Comparison of ENCODE assay signal across 8 mouse cellular contexts in the genomic region with DNA sequence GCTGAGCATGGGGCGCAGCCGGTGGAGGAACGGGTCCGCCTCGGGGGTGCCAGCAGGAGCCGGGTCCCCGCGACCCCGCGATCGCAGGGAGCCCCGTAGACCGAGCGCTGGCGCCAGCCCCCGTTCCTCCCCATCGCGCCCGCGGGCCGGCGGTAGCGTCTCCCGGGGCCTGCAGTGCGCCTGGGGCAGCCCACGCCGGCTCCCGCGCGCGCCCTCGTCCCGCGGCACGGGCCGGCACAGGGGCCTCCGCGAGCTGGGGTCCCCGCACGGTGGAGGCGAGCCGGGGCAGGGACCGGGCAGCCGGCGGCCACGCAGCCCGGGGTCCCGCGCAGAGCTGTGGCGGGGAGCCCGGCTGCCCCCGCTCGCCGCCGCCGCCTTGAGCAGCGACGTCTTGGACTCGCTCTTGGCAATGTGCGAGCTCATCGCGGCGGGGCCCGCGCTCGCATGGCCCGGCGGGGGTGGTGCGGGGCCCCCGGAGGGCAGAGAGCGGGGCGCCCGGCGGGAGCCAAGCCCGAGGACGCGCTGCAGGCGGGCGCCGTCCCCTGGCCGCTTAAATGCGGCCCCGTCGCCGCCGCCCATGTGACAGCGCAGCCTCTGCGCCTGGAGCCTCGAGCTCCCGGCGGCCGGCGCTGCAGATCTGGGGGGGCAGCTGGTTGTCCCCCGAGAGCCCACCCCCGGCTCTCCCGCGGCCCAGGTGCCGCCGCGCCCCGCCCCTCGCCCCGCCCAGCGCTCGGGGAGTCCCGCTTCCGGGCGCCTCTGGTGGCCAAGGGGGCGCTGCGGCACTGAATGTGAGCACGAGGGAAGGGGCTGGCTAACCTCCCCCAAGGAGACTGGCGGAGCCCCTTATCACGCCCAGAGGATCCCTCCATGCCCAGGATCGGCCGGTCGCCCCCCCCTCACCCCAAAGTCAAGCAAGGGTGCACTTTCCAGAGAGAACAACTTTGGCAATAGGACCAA. TPM values are rescaled to one million over a fixed set of nuclear protein-coding genes. Genes with fewer than 3 reads are reported as not detected.
A peak's percentile ranks its signal among the peaks of the same experiment; 100 is the strongest.
DNase-seq lines count a peak whose midpoint lies in the region; ATAC-seq lines count a peak whose summit lies in the region.

Gene Cabp1 (minus strand): TSS at position 713 of the 957 bp plus-strand sequence.

- under 1% methylated on average over 87 of the region's 116 CpGs for WGBS in heart, embryonic 13.5 days
- WGBS in neural tube, embryonic 15.5 days, result under 1% methylated on average over 95 of the region's 116 CpGs

- H3K4me1 ChIP-seq in heart, embryonic 13.5 days, result peaks cover 23% of the 10 kb centered on the region
- peaks cover 42% of the 10 kb centered on the region for H3K4me1 ChIP-seq in neural tube, embryonic 15.5 days

- ATAC-seq in heart, embryonic 13.5 days (ENCODE audit: extremely low read depth, insufficient number of reproducible peaks, low FRiP score, low TSS enrichment), result no peak
- peak; percentile 73 for ATAC-seq in neural tube, embryonic 15.5 days (ENCODE audit: low FRiP score)

- no peaks in the 10 kb centered on the region for H3K9me3 ChIP-seq in heart, embryonic 13.5 days
- no peaks in the 10 kb centered on the region for H3K9me3 ChIP-seq in neural tube, embryonic 15.5 days (replicated peaks)

- H3K4me2 ChIP-seq in heart, embryonic 13.5 days, result peak within 1 kb of the TSS; percentile 99
- peak within 1 kb of the TSS; percentile 99 for H3K4me2 ChIP-seq in neural tube, embryonic 15.5 days

- H3K27me3 ChIP-seq in heart, embryonic 13.5 days (replicated peaks), result peaks cover 81% of the 10 kb centered on the region
- H3K27me3 ChIP-seq in neural tube, embryonic 15.5 days (replicated peaks), result peaks cover 5% of the 10 kb centered on the region; the same call in 1 of the 2 replicates

- H3K9ac ChIP-seq in heart, embryonic 13.5 days, result peak within 1 kb of the TSS; percentile 71
- peak within 1 kb of the TSS; percentile 82 for H3K9ac ChIP-seq in neural tube, embryonic 15.5 days (replicated peaks)

- peak; percentile 28 to 70 for DNase-seq in spleen, adult 18-20 months
- no peak for DNase-seq in spleen, adult 12 weeks (ENCODE audit: low spot score)
- DNase-seq in cerebellum, adult 9-11 months, result peak; percentile 80
- DNase-seq in kidney, postnatal 36 days, result peak; percentile 41 to 81
- peak; percentile 23 to 57 for DNase-seq in lung, adult 18-20 months
- DNase-seq in adipocyte (ENCODE audit: low spot score), result no peak

- H3K27ac ChIP-seq in heart, embryonic 13.5 days (replicated peaks), result no peak within 1 kb of the TSS
- peak within 1 kb of the TSS; percentile 81 for H3K27ac ChIP-seq in neural tube, embryonic 15.5 days (replicated peaks)

- H3K36me3 ChIP-seq in heart, embryonic 13.5 days, result no peaks in the 10 kb centered on the region
- H3K36me3 ChIP-seq in neural tube, embryonic 15.5 days, result no peaks in the 10 kb centered on the region

- H3K4me3 ChIP-seq in heart, embryonic 13.5 days, result peak within 1 kb of the TSS; percentile 62
- peak within 1 kb of the TSS; percentile 68 for H3K4me3 ChIP-seq in neural tube, embryonic 15.5 days (replicated peaks)

RNA-seq across cellular contexts. Expression of gene Cabp1, which starts in this region (rescaled TPM):
- polyA plus RNA-seq in heart, embryonic 13.5 days (2015; fragmentation: Nextera tagmentation; extraction: Ambion mirVana), result 0.53 and 0.60 TPM in 2 replicates
- polyA plus RNA-seq in neural tube, embryonic 15.5 days (2015; fragmentation: Nextera tagmentation; extraction: Ambion mirVana), result 17.4 and 23.1 TPM in 2 replicates

Comparison
In these comparisons a context has a peak if more than half of its experiments do, and no peak if none do; other contexts are left out.
1. RNA of gene Cabp1 (polyA plus RNA-seq): 17.4 to 23.1 TPM in neural tube, embryonic 15.5 days; 0.53 to 0.60 TPM in heart, embryonic 13.5 days; every median in the first group is over 10 times any median in the second.
2. DNase-seq: peak in spleen, adult 18-20 months (2 of 2), cerebellum, adult 9-11 months (single experiment), kidney, postnatal 36 days (2 of 2) and lung, adult 18-20 months (2 of 2); none in spleen, adult 12 weeks (single experiment) and adipocyte (single experiment).